Mouse (Mus musculus) embryo, embryonic 10 days (tissue): ENCODE data around the gene Snrpd2.

Experiments used
- DNase-seq: peaks from one replicate; pipeline ENCODE4 v3.0.0-alpha.2; 2015; ENCODE audit warnings: low spot score

Snrpd2 gene

DNA sequence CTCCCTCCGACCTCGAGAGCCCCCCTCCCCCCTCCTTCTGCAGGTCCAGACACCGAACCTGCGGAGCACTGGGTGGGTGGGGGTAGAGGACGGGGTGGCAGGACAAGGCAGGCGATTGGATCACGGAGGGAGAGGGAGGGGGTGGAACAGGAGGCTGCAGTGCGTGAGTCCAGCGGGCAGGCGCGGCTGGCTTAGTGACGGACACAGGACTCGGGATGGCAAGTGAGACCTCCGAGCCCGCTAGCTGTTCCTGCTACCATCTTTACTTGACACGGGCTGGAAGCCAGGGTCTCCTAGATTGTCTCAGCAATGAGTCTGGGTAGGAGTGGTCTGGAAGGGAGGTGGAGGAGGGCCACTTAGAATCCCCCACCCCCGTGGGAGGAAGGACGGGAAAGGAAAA is 28.5 kb downstream of the Snrpd2 start:
- no peak for DNase-seq

GRCm38 (mm10) chr7:19178443-19179092 is 29.0 kb downstream of the Snrpd2 start:
- peak; percentile 77 for DNase-seq

- peak; percentile 90 for DNase-seq
Observed at GRCm38 (mm10) chr7:19179173-19179572, 29.7 kb downstream of the Snrpd2 start.

DNA sequence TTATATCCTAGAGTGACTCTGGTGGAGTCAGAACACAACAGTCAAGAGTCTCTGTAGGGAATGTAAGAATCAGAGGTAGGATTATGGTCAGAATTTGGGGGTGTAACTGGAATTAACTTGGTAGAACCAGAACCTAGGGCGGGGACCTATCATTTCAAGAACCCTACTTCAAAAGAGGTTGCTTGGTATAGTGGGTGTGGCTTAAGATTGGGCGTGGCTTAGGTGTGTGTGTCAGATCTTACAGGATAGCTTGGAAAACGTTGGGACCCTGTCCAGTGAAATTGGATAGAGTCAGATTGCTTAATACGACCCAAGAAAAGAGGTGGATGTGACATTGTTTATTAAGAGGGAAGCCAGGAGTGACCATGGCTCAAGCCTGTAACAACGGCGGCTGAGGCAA is 30.4 kb downstream of the Snrpd2 start:
- no peak for DNase-seq

DNA sequence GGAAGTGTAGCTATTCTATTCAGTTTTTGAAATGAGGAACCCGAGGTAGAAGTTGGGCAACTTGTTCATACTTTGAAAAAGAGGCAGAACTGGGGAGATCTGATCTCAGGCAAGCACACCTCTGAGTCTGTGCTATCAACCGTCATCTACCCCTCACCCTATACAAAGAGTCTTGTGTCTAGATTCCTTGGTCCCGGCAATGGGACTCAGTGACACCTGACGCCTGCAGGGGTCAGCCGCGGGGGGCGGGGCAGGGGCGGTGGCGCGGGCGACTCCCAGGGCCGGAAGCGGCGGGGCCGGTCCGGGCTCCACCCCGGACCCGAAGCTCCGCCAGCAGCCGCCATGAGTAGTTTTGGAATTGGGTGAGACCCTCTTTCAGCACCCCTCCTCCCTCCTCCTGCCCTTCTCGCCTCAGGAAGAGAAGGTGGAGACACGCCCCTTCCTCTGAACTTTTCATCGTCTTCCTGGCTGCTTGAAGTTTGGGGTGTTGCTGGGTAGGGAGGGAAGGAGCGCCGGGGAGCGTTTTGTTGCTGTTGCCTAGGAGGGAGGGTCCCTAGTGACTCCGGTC is 31.4 kb downstream of the Snrpd2 start:
- peak; percentile 56 for DNase-seq

DNA sequence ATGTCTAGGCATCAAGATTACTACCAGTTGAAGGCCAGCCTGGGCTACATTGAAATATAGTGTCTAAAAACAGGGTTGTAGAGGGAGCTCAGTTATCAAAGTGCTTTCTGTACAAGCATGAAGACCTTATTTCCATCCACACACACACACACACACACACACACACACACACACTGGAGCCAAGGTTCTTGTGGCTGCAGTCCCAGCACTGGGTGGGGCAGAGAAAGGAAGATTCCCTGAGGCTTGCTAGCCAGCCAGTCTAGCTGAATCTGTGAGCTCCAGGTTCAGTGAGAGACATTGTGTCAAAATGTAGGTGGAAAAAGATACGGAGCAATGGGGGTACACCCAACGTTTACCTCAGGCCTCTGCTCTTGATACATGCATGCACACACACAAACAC is 34.7 kb downstream of the Snrpd2 start:
- DNase-seq: no peak

DNA sequence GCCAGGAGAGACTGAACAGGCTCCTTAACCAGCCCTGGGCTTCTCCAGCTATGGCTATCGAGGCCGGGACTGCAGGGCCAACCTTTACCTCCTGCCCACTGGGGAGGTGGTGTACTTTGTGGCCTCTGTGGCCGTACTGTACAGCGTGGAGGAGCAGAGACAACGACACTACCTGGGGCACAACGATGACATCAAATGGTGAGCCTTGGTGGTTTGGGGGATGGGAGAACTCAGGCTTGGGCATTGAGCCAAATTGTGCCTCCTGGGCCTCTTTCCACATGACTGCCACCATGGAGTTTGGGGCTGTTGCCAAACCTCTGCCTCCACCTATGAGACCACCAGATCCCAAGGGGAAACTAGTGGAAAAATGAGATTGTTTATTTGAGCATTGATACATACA is 35.2 kb downstream of the Snrpd2 start:
- no peak for DNase-seq

- DNase-seq: no peak
Observed at GRCm38 (mm10) chr7:19194676-19195075, 45.2 kb downstream of the Snrpd2 start.

DNA sequence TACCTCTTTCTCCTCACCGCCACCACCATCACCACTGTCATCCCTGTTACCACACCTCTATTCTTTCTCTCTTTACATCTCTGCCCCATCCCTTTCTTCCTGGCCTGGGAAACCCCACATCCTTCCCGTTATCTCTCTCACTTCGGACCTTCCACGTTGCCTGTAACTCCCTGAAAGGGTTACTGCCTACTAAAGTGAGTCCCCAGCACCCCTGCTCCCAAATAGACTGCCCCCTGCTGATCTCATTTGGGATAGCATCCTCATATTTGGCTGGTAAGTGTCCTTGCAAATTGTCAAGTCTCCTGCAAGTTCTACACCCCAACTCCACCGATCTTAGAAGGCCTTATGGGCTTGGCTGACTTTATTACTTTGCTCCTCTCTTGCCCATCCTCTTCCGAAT is 47.2 kb downstream of the Snrpd2 start:
- peak; percentile 35 for DNase-seq

GRCm38 (mm10) chr7:19197985-19198384 is 48.5 kb downstream of the Snrpd2 start:
- DNase-seq: peak; percentile 33

GRCm38 (mm10) chr7:19201660-19202059 is 52.1 kb downstream of the Snrpd2 start:
- no peak for DNase-seq

DNA sequence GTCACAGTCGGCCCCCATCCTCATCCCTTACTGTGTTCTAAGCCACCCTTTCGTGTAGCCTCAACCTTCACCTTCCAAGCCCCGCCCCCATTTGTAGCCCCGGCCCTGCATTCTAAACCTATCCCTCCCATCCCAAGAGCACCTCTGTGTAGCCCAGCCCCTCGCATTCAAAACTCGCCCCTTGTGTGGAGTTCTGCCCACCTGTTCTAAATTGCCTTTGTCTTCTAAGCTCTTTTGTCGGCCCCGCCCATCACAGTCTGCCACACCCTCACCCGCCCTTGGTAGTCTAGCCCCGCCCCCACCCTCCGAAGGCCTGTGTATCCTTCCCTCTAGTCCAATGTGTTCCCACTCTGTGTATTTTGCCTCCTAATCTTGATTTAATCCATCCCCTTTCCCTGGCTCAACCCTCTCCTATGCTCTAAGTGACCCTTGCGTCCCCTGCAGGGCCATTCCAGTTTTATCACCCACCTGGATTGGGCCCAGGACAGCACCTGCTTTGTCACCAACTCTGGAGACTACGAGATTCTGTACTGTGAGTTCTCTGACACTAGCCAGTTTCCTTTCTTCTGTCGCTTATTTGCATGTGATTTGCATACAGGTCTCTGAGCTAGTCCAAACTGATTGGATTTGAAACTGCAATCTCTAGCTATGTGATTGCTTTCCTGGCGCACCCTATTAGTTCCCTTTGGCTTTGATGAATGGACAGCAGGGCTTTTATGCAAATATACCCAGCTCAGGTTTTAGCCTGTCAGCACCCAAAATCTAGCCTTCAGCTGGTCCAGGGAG is 52.7 kb downstream of the Snrpd2 start:
- no peak for DNase-seq
